Mouse (Mus musculus) lung, adult 18-20 months (tissue): ENCODE data around the gene Hoxa11.

Experiments
- DNase-seq, 2 experiments: peaks; one replicate each; pipeline ENCODE4 v3.0.0; 2022; ENCODE audit warnings: mixed read lengths in 2 of 2

The Hoxa11 gene

GRCm38 (mm10) chr6:52204050-52204752 is 41.4 kb downstream of the Hoxa11 start, which contains the start of gene Hoxa5:
Hoxa5 (minus strand) TSS chr6:52204587.
- DNase-seq: peak; percentile 81 to 88

- peak in 1 of 2 experiments; percentile 27 for DNase-seq
Observed at GRCm38 (mm10) chr6:52203371-52204049, 42.1 kb downstream of the Hoxa11 start.

GRCm38 (mm10) chr6:52203121-52203370 is 42.6 kb downstream of the Hoxa11 start:
- DNase-seq: no peak

- peak in 1 of 2 experiments; percentile 4 for DNase-seq
Observed at GRCm38 (mm10) chr6:52202362-52203120, 43.1 kb downstream of the Hoxa11 start.

- peak in 1 of 2 experiments; percentile 3 for DNase-seq
Observed at GRCm38 (mm10) chr6:52201269-52201668, 44.3 kb downstream of the Hoxa11 start.

- DNase-seq: no peak
Observed at GRCm38 (mm10) chr6:52200751-52201250, 44.8 kb downstream of the Hoxa11 start.

- DNase-seq: peak in 1 of 2 experiments; percentile 32
Observed at GRCm38 (mm10) chr6:52200073-52200750, 45.4 kb downstream of the Hoxa11 start.

GRCm38 (mm10) chr6:52197271-52197670 is 48.3 kb downstream of the Hoxa11 start:
- DNase-seq: peak; percentile 71 to 80

- DNase-seq: no peak
Observed at GRCm38 (mm10) chr6:52196811-52197210, 48.8 kb downstream of the Hoxa11 start.

- no peak for DNase-seq
Observed at GRCm38 (mm10) chr6:52194690-52195089, 50.9 kb downstream of the Hoxa11 start.
